Mouse (Mus musculus): ENCODE measurements around the gene Prkar1b. TPM values are rescaled to one million over a fixed set of nuclear protein-coding genes. Genes with fewer than 3 reads are reported as not detected.

Gene Prkar1b
- polyA plus RNA-seq (2014; fragmentation: Nextera tagmentation; extraction: Ambion mirVana), result 5.3 and 6.9 TPM in 2 replicates

DNA sequence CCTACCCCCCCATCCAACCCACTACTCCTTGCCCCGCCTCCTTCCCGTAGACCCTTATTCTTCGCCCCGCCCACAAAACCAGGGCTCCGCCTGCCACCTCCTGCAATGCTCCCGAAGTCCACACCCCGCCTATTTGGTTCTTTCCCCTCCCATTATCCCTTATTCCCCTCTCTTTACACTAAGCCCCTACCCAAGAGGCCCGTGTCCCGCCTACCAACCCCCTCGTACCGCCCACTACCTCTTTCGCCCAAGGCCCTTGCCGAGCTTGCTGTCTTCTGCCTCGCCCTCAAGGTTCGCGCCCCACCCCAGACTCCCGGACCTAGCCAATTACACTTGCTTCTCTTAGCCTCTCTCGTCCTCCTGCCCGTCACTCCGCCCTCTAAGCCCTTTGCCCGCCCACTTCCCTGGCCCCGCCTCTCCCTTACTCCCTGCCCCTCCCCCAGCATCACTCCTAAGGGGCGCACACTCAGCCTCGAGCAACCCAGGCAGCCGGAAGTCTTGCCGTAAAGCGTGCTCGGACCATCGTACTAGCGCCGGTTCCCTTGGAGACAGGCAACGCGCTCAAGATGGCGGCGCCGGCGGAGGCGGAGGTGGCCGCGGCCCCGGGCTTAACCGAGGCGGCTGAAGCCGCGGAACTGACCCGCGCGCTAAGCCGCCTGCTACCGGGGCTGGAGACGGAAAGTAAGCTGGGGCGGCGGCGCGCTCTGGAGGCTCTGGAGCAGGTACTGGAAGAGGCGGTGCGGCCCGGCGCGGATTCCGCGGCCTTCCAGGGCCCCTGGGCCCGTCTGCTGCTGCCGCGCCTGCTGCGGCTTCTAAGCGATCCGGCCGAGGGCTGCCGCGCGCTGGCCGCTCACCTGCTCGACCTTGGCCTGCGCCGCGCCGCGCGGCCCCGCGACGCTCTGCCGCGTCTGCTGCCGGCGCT, at the start of gene Prkar1b, which contains the start of gene Dnaaf5:
TSS of gene Prkar1b (minus strand) at position 321 of the 922 bp plus-strand sequence.
TSS of gene Dnaaf5 (plus strand) at position 543 of the 922 bp plus-strand sequence.
- DNase-seq (ENCODE audit: low spot score), result peak; percentile 99
- Histone ChIP-seq H3K27ac (ENCODE audit: low read depth, low read length) (peak within 1 kb of the TSS; percentile 40; the same call in 1 of the 2 replicates), H3K36me3 (ENCODE audit: control insufficient read depth, insufficient read depth, low read length) (peaks cover 12% of the 10 kb centered on the region), H3K4me3 (ENCODE audit: low read depth, low read length) (peak within 1 kb of the TSS; percentile 80), H3K9ac (ENCODE audit: low read depth, low read length) (peak within 1 kb of the TSS; percentile 75), H3K4me1 (replicated peaks; ENCODE audit: control insufficient read depth, insufficient read depth, low read length) (peaks cover 9% of the 10 kb centered on the region), H3K4me2 (peak within 1 kb of the TSS; percentile 76), H3K9me3 (ENCODE audit: control insufficient read depth, low read length) (no peaks in the 10 kb centered on the region), H3K27me3 (replicated peaks; ENCODE audit: control insufficient read depth, insufficient read depth, low read length) (no peaks in the 10 kb centered on the region)
- WGBS, result under 1% methylated on average over 87 of the region's 87 CpGs
- peak; percentile 94 for ATAC-seq (replicated peaks; ENCODE audit: low FRiP score)

DNA sequence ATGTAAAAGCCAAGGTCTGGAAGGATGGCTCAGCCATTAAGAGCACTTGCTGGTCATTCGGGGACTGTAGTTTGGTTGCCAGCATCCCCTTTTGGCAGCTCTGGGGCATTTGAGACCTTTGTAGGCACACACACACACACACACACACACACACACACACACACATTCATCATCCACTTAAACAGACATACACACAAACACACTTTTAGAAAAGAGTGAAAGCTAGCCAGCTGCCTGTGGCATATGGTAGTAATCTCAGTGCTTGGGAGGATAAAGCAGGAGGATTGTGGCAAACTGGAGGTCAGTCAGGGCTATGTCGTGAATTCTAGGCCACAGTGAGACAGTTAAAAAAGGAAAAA, 49.8 kb upstream of the Prkar1b start:
- Histone ChIP-seq H3K4me3 (ENCODE audit: low read depth, low read length) (peak overlapping the region; percentile 96), H3K4me1 (replicated peaks; ENCODE audit: control insufficient read depth, insufficient read depth, low read length) (peaks cover 33% of the 10 kb centered on the region), H3K9ac (ENCODE audit: low read depth, low read length) (peak overlapping the region; percentile 79), H3K27me3 (replicated peaks; ENCODE audit: control insufficient read depth, insufficient read depth, low read length) (no peaks in the 10 kb centered on the region), H3K9me3 (ENCODE audit: control insufficient read depth, low read length) (no peaks in the 10 kb centered on the region), H3K4me2 (peak overlapping the region; percentile 93), H3K36me3 (ENCODE audit: control insufficient read depth, insufficient read depth, low read length) (no peaks in the 10 kb centered on the region), H3K27ac (ENCODE audit: low read depth, low read length) (peak overlapping the region; percentile 92)
- WGBS, result 30% methylated on average over 2 of the region's 2 CpGs
- no peak for ATAC-seq (replicated peaks; ENCODE audit: low FRiP score)
- no peak for DNase-seq (ENCODE audit: low spot score)

DNA sequence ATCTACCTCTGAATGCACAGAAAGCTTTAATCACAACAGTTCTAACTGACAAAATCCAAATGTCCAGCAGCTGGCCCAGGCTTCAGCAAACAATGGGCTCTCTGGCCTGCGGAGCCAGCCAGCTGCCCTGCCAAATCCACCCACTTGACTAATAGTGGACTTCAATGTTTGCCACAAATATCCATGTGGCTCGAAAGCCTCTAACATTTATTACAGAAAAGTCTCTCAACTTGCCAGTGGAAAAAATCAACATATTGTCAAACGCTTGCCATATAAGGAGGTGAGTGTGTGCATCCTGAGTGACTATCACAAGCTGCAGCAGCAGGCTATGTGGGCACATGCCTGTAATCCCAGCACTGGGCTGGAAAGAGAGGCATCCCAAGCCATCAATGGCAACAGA, 49.0 kb upstream of the Prkar1b start:
- H3K4me1 ChIP-seq (replicated peaks; ENCODE audit: control insufficient read depth, insufficient read depth, low read length), result peaks cover 31% of the 10 kb centered on the region

DNA sequence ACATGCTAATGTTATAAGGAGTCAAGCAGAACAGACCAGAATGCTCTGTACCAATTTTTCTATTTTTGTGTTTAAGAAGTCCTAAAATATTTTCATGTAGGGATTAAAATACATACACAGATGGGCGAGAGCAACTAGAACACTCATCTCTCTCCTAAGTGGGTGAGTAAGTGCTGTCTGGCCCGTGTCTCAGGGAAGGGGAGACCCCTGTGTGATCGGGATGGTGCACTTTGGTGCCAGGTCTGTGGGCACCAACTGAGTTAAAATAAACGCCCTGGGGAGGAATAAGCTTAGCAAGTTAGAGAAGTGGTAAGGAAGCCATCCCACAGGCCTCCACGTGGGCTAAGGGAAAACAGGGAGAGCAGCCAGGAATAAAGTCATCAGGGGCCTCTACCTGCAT, 41.2 kb upstream of the Prkar1b start:
- no peak overlapping the region for H3K27ac ChIP-seq (ENCODE audit: low read depth, low read length)
- no peak overlapping the region for H3K4me3 ChIP-seq (ENCODE audit: low read depth, low read length)
- 68% methylated on average over 5 of the region's 5 CpGs for WGBS
- DNase-seq (ENCODE audit: low spot score) (no peak), ATAC-seq (replicated peaks; ENCODE audit: low FRiP score) (no peak)
- H3K9ac ChIP-seq (ENCODE audit: low read depth, low read length), result no peak overlapping the region
- no peaks in the 10 kb centered on the region for H3K9me3 ChIP-seq (ENCODE audit: control insufficient read depth, low read length)
- H3K36me3 ChIP-seq (ENCODE audit: control insufficient read depth, insufficient read depth, low read length), result peaks cover 8% of the 10 kb centered on the region; the same call in 1 of the 2 replicates
- no peak overlapping the region for H3K4me2 ChIP-seq
- no peaks in the 10 kb centered on the region for H3K4me1 ChIP-seq (replicated peaks; ENCODE audit: control insufficient read depth, insufficient read depth, low read length)
- no peaks in the 10 kb centered on the region for H3K27me3 ChIP-seq (replicated peaks; ENCODE audit: control insufficient read depth, insufficient read depth, low read length)

More for the DNA sequence above, 49.0 kb upstream of the Prkar1b start:
- Histone ChIP-seq H3K4me2 (no peak overlapping the region), H3K27me3 (replicated peaks; ENCODE audit: control insufficient read depth, insufficient read depth, low read length) (no peaks in the 10 kb centered on the region), H3K4me3 (ENCODE audit: low read depth, low read length) (no peak overlapping the region), H3K9ac (ENCODE audit: low read depth, low read length) (no peak overlapping the region), H3K9me3 (ENCODE audit: control insufficient read depth, low read length) (no peaks in the 10 kb centered on the region), H3K27ac (ENCODE audit: low read depth, low read length) (peak overlapping the region; percentile 92), H3K36me3 (ENCODE audit: control insufficient read depth, insufficient read depth, low read length) (no peaks in the 10 kb centered on the region)
- ATAC-seq (replicated peaks; ENCODE audit: low FRiP score), result no peak
- DNase-seq (ENCODE audit: low spot score), result no peak
- 79% methylated on average over 3 of the region's 3 CpGs for WGBS

GRCm38 (mm10) chr5:139189726-139190125, 39.9 kb upstream of the Prkar1b start:
- Histone ChIP-seq H3K27me3 (replicated peaks; ENCODE audit: control insufficient read depth, insufficient read depth, low read length) (no peaks in the 10 kb centered on the region), H3K4me1 (replicated peaks; ENCODE audit: control insufficient read depth, insufficient read depth, low read length) (no peaks in the 10 kb centered on the region), H3K4me3 (ENCODE audit: low read depth, low read length) (no peak overlapping the region), H3K4me2 (no peak overlapping the region), H3K9ac (ENCODE audit: low read depth, low read length) (no peak overlapping the region), H3K36me3 (ENCODE audit: control insufficient read depth, insufficient read depth, low read length) (peaks cover 13% of the 10 kb centered on the region; the same call in 1 of the 2 replicates), H3K27ac (ENCODE audit: low read depth, low read length) (no peak overlapping the region), H3K9me3 (ENCODE audit: control insufficient read depth, low read length) (no peaks in the 10 kb centered on the region)
- WGBS, result 92% methylated on average over 5 of the region's 5 CpGs
- DNase-seq (ENCODE audit: low spot score) (no peak), ATAC-seq (replicated peaks; ENCODE audit: low FRiP score) (no peak)

GRCm38 (mm10) chr5:139184897-139185296, 35.1 kb upstream of the Prkar1b start:
- Histone ChIP-seq H3K4me3 (ENCODE audit: low read depth, low read length) (no peak overlapping the region), H3K9ac (ENCODE audit: low read depth, low read length) (no peak overlapping the region), H3K36me3 (ENCODE audit: control insufficient read depth, insufficient read depth, low read length) (peaks cover 27% of the 10 kb centered on the region), H3K27me3 (replicated peaks; ENCODE audit: control insufficient read depth, insufficient read depth, low read length) (no peaks in the 10 kb centered on the region), H3K9me3 (ENCODE audit: control insufficient read depth, low read length) (no peaks in the 10 kb centered on the region), H3K4me1 (replicated peaks; ENCODE audit: control insufficient read depth, insufficient read depth, low read length) (no peaks in the 10 kb centered on the region), H3K27ac (ENCODE audit: low read depth, low read length) (no peak overlapping the region), H3K4me2 (no peak overlapping the region)
- ATAC-seq (replicated peaks; ENCODE audit: low FRiP score) (no peak), DNase-seq (ENCODE audit: low spot score) (no peak)
- 85% methylated on average over 4 of the region's 4 CpGs for WGBS

- Histone ChIP-seq H3K9me3 (ENCODE audit: control insufficient read depth, low read length) (no peaks in the 10 kb centered on the region), H3K27ac (ENCODE audit: low read depth, low read length) (no peak overlapping the region), H3K36me3 (ENCODE audit: control insufficient read depth, insufficient read depth, low read length) (peaks cover 30% of the 10 kb centered on the region), H3K4me1 (replicated peaks; ENCODE audit: control insufficient read depth, insufficient read depth, low read length) (no peaks in the 10 kb centered on the region), H3K27me3 (replicated peaks; ENCODE audit: control insufficient read depth, insufficient read depth, low read length) (no peaks in the 10 kb centered on the region), H3K4me2 (no peak overlapping the region), H3K9ac (ENCODE audit: low read depth, low read length) (no peak overlapping the region), H3K4me3 (ENCODE audit: low read depth, low read length) (no peak overlapping the region)
- ATAC-seq (replicated peaks; ENCODE audit: low FRiP score), result no peak
- DNase-seq (ENCODE audit: low spot score), result no peak
- WGBS, result 89% methylated on average over 9 of the region's 9 CpGs
These were observed 33.8 kb upstream of the Prkar1b start for GRCm38 (mm10) chr5:139183601-139184000.

GRCm38 (mm10) chr5:139183131-139183530, 33.3 kb upstream of the Prkar1b start:
- Histone ChIP-seq H3K27me3 (replicated peaks; ENCODE audit: control insufficient read depth, insufficient read depth, low read length) (no peaks in the 10 kb centered on the region), H3K27ac (ENCODE audit: low read depth, low read length) (no peak overlapping the region), H3K4me3 (ENCODE audit: low read depth, low read length) (no peak overlapping the region), H3K4me1 (replicated peaks; ENCODE audit: control insufficient read depth, insufficient read depth, low read length) (no peaks in the 10 kb centered on the region), H3K4me2 (no peak overlapping the region), H3K9me3 (ENCODE audit: control insufficient read depth, low read length) (no peaks in the 10 kb centered on the region), H3K36me3 (ENCODE audit: control insufficient read depth, insufficient read depth, low read length) (peaks cover 33% of the 10 kb centered on the region), H3K9ac (ENCODE audit: low read depth, low read length) (no peak overlapping the region)
- ATAC-seq (replicated peaks; ENCODE audit: low FRiP score) (no peak), DNase-seq (ENCODE audit: low spot score) (no peak)
- WGBS, result 80% methylated on average over 2 of the region's 2 CpGs
